Mouse (Mus musculus): ENCODE measurements around the gene Ttll4.

The Ttll4 gene

DNA sequence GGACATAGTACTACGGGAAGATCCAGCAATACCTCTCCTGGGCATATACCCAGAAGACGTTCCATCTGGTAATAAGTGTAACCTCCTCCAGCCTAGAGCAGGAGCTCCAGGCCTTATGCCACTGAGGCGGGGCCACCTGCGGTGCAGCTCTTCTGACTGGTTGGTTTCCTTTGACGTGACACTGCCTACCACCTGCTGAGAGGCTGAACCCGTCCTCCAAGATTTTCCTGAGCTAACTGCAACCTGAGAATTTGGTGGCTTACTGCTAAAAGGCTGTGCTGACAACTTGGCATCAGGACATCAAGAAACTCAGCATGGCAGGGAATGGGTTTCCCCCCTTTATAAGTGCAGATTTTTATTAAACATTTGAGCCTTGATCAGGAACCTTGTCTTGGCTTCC is 48.0 kb downstream of the Ttll4 start:
- DNase-seq (ENCODE audit: extremely low spot score, low read depth, low spot score): no peak

DNA sequence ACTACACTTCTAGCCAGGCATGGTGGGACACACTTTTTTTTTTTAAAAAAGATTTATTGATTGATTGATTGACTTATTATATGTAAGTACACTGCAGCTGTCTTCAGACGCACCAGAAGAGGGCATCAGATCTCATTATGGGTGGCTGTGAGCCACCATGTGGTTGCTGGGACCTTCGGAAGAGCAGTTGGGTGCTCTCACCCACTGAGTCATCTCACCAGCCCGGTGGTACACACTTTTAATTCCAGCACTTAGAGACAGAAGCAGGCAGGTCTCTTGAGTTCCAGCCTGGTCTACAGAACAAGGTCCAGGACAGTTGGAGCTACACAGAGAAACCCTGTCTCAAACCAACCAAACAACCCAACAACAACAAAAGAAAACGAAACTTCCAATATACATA is 50.5 kb downstream of the Ttll4 start:
- DNase-seq (ENCODE audit: extremely low spot score, low read depth, low spot score): no peak

DNA sequence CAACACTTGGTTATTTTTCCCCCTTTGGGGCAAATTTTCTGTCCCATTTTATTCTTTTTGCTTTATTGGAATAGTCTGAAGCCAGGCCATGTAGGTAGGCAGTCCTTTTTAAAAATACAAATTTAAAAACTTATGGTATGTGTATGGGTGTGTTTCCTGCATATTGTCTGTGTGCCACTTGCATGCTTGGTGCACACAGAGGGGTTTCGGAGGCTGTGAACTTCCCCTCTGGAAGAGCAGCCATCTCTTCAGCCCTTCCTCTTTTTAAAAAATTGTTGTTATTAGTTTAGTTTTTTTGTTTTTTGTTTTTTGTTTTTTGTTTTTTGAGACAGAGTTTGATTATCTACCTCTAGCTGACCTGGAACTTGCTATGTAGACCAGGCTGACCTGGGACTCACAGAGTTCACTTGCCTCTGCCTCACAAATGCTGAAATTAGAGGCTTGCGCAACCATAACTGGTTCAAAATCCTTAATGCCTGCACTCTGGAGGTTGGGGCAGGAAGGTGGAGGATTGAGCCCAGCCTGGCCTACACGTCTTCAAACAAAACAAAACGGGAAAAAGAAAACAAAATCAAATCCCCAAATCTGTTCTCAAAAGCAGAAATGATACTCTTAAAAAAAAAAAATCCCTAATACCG is 51.0 kb downstream of the Ttll4 start:
- DNase-seq (ENCODE audit: extremely low spot score, low read depth, low spot score): no peak

DNA sequence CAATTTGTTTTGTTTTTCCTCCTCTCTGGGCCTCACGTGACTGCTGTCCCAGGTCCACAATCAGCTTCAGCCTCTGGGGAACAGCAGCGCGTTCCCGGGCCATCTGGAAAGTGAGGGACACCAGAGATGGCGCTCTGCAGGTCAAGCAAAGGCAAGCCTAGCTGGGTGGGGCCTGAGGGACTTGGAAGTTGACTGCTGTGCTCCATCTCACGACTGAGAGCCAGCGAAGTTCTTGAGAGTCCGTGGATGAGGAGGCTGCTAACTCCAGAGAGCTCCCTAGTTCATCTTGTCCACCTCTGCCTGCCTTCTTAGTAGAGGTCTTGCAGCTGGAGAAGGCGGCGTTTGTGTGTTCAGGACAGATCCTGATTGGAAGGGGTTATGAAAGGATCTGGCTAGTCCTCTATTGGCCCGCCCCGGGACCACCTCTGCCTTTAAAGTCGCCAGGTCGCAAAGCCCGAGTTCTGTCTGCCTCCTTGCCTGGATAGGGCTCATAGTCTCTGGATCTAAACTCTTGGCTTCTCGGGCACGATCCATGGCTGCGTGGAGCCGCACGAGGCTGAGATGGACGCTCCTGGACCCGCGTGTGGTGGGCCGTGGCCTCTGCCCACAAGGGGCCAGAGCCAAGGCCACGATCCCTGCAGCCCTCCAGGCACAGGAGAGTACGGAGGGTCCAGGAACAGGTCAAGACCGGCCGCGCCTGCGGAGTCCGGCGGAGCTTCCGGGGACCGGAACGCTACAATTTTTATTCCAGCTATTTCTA is 51.7 kb downstream of the Ttll4 start, which contains the start of gene Cyp27a1:
Gene Cyp27a1, plus strand, starts transcription at position 476 of the 760 bp plus-strand sequence.
- DNase-seq (ENCODE audit: extremely low spot score, low read depth, low spot score): peak; percentile 57

DNA sequence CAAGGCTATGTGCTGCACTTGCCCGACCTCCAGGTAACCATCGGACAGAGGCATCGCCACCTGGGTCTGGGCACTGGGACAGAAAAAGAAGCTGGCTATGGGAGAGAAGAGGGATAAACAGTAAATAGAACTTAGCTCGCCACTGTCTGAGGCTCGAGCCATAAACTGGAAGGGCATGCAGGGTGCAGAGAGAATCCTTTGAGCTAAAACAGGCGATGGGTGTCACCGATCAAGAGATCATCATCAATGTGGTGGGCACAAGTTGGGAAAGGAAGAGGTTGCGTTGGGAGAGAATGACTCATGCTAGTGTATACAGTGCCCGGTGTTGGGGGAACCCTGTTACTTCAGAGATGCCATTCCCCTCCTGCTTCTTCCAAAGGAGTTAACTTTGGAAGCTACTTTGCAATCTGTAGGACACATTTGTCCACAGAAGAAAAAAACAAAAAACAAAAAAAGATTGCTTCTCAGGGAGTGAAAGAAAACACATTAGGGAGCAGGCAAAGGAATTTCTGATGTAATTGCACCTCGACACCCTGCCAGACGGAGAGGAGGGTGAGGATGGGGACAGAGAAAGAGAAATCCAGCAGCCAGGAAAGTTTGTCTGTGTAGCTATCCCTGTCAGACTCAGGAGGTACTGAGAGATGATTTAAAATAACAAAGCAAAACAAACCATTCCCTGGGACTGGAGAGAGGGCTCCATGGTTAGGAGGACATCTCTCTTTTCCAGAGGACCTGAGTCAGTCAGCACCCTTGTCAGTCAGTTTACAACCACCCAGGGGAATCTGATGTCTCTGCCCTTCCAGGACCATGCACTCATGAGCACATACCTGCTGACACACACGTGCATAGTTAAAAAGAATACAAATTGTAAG is 52.5 kb downstream of the Ttll4 start:
- no peak for DNase-seq (ENCODE audit: extremely low spot score, low read depth, low spot score)

DNA sequence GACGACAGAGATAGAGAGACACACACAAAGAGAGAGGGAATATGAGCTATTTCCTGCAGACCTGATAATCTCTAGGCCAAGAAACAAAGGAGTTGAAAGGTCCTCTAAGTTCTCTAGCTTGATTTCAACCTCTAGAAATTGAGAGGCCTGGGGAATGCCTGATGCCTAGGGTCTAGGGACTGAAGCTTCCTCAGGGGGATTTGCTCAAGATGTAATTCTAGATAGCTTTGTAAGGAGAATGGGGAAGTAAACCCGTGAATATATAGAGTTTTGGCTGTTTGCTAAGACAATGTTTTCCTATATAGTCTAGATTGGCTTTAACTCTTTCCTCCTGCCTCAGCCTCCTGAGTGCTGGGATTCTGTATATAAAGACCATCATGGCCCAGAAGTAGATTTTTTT is 53.4 kb downstream of the Ttll4 start:
- no peak for DNase-seq (ENCODE audit: extremely low spot score, low read depth, low spot score)

DNA sequence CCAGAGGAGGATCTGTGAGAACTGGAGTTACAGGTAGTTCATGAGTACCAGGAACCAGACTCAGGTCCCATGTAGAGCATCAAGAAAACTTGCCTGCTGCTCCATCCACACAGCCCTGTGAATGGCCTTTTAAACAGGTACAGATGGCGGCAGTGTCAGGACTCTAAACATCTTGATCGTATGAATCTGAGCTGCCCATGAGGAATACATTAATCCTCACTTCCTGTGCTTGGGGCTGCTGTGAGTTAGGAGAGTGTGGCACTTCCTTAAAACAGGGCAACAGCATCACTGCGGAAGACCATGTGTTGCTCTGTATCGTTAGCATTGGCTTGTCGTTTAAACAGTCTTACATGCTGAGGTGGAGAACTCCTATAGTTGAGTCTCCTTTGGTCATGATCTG is 53.9 kb downstream of the Ttll4 start:
- peak; percentile 63 for DNase-seq (ENCODE audit: extremely low spot score, low read depth, low spot score)

DNA sequence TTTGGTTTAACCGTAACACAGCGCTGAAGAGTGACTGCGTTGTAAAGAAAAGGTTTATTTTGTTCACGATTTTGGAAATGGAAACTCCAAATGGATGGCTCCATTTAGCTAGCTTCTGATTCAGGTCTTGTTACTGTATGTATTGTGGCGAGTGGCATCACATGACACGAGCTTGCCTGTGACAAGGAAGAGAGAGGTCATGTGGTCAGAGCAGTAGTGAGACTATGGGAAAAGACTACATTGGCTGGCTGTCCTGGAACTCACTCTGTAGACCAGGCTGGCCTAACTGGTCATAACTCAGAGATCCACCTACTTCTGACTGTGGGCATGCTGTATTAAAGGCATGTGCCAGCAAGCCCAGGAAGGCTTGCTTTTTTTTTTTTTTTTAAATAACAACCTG is 54.3 kb downstream of the Ttll4 start:
- DNase-seq (ENCODE audit: extremely low spot score, low read depth, low spot score): no peak

DNA sequence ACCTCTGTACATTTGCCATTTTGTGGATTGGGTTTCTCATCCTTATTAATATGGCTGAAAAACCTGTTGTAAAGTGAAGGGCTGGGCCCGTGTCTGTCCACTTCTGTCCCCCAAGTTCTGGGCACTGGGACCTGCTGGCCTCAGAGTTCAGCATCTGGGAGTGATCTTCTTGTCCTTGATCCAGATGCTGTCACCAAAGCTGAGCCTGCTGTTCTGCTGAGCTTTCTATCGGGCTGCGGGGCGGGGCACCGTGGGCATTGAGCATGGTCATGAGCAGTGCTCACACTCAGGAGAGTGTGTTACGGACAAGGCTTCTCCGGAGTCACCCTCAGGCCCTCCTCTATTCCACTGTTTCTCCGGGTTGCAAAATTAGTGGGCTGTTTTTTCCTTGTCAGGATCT is 56.6 kb downstream of the Ttll4 start:
- no peak for DNase-seq (ENCODE audit: extremely low spot score, low read depth, low spot score)

DNA sequence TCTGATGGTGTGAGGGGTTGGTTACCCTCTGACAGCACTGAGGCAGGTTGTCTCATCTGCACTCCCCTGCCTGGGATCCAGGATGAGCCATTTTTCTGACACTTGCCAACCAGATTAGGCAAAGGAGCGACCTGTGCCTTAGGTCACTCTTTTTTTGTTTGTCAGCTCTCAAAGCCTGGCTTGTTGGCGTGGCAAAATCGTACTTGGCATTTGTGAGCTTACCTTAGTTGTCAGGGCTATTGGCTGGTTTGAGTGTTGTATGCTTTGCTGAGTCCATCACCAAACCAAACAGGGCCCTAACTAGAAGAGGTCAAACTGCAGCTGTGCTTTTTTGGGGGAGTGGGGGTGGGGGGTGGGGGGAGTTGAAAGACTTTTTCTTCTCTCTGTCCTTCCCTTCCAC is 57.7 kb downstream of the Ttll4 start:
- no peak for DNase-seq (ENCODE audit: extremely low spot score, low read depth, low spot score)

DNA sequence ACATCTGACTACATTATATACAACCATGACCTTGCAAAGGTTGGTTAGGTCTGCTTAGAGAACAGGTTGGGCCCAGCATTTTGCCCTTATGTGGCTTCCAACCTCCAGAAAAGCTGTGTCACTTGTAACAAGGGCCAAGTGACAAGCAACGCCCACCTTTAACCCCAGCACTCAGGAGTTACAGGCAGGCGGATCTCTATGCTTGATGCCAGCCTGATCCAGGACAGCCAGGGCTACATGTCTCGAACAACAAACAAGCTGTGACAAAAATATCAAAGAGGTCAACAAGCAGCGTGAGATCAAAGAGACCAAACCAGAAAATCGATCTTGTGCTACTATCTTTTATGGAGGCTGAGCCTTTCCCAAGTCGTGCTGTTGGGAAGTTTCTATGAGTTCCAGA is 60.1 kb downstream of the Ttll4 start:
- DNase-seq (ENCODE audit: extremely low spot score, low read depth, low spot score): no peak

DNA sequence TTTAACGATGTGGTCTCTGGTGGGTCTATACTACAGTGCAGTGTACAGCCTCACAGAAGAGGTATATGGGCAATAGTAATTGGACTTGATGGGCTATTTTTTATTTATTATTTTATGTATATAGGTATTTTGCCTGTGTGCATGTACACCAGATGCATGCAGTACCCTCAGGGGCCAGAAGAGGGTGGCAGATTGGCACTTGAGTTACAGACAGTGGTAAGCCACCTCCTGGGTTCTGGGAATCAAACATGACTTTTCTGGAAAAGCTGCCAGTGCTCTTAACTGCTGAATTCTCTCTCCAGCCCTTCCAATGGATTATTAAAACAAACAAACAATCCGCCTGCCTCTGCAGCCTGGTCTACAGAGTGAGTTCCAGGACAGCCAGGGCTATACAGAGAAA is 62.2 kb downstream of the Ttll4 start:
- no peak for DNase-seq (ENCODE audit: extremely low spot score, low read depth, low spot score)

DNA sequence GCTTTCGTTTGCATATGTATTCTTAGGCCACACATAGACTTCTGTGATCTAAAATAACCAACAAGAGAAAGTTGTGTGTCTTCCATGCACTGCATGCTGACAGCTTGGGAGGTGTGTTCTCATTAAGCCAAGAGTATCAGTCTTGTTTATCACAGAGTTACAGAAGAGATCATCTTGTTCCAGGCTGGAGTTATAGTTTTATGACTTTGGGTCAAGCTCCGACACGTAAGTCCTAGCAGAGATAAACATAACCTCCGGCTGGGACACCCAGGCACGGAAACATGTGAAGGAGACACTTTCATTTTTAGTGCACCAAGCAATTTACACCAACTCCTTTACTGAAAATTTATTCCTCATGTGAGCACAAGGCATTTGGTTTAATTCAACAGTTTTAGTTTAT is 64.6 kb downstream of the Ttll4 start:
- DNase-seq (ENCODE audit: extremely low spot score, low read depth, low spot score): no peak

DNA sequence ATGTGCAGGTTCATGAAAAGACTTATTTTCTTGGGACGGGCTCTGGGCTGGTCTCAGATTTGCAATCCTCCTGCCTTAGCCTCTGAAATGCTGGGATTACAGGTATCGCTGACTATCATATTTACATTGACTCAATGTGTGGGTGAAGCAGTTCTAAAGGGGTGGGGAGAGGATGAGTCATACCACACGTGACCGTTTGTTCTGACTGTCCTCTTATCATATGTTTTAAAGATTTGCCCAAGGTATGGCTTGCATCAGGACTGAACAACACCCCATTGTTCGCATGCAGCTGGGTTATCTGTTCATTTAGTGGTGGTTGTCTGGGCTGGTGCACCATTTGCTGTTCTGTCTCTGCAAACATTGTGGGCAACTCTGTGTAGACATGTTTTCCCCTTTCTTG is 65.1 kb downstream of the Ttll4 start:
- no peak for DNase-seq (ENCODE audit: extremely low spot score, low read depth, low spot score)

DNA sequence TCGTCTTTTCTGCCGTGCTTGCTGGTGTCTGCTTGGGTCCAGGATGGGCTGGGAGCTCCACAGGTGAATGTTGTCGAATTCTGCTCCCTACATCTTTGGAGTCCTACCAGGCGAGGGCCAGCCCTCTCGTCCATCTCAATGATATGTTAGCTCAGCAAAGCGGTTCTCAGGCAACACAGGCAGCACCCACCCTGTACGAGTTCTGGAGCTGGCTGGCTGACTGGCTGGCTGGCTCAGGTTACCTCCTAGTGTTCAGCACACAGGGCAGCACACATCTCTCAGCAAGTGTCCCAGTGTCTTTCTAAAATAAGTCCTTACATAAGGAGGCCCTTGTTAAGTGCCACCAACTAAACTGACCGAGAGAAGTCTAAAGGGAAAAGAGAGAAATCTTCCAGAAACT is 66.9 kb downstream of the Ttll4 start:
- DNase-seq (ENCODE audit: extremely low spot score, low read depth, low spot score): no peak

DNA sequence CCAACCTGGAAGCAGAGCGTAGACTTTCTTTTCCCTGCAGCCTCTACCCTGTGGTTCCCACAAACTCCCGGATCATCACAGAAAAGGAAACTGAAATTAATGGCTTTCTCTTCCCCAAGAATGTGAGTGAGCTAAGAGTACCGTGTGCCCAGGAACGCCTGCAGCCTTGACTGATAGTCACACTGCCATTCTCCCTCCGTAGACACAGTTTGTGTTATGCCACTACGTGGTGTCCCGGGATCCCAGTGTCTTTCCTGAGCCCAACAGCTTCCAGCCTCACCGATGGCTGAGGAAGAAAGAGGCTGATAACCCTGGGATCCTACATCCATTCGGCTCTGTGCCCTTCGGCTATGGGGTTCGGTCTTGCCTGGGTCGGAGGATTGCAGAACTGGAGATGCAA is 75.4 kb downstream of the Ttll4 start:
- no peak for DNase-seq (ENCODE audit: extremely low spot score, low read depth, low spot score)

DNA sequence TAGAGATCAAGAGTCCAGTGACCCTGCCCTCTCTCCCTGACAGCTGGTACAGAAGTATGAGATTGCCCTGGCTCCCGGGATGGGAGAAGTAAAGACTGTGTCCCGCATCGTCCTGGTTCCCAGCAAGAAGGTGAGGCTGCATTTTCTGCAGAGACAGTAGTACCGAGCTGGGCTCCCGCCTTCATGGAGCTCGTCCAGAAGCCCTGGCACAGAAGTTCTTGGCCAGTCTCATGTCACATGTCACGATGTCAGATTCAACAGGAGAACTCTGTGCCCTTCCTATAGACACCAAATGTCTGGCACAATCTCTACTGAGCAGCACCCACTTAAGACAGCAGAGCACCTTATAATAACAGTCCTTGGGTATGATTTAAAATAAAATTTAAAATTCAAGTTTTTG is 76.0 kb downstream of the Ttll4 start:
- DNase-seq (ENCODE audit: extremely low spot score, low read depth, low spot score): no peak

DNA sequence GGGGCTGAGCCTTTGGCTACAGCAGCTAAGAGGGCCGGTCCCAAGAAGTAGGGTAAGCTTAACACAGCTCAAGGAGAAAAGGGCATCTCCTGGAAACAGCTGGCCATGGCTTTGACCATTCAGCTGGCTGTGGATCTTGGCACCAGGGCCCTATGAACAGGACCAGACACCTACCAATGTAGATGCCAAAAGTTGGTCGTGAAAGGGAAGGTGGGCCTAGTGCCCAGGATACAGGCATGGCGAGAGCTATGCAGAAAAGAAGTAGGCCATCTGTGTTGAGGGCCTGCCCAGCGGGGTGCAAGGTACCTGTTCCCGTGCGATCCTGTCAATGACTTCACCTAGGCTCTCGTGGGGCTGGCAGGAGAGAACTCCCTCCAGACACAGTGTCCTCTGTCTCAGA is 79.3 kb downstream of the Ttll4 start:
- DNase-seq (ENCODE audit: extremely low spot score, low read depth, low spot score): no peak

DNA sequence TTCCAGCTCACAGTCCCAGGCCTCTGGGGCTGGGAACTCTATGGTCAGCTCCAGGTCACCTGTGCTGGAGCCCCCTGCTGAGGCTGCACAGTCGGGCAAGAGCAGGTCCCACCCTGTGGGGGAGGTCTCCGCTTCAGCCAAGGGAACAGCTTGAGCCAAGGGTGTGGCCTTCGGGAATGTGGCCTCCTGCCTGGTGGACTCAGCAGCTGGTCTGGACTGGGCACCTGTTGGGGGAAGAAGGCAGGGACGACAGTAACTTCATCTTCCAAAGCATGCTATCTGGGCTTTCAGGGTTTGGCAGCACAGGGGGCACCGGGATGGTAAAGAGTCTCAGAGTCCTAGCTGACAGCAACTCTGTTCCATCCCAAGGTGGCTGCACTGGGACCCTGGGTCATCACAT is 85.8 kb downstream of the Ttll4 start:
- DNase-seq (ENCODE audit: extremely low spot score, low read depth, low spot score): no peak

DNA sequence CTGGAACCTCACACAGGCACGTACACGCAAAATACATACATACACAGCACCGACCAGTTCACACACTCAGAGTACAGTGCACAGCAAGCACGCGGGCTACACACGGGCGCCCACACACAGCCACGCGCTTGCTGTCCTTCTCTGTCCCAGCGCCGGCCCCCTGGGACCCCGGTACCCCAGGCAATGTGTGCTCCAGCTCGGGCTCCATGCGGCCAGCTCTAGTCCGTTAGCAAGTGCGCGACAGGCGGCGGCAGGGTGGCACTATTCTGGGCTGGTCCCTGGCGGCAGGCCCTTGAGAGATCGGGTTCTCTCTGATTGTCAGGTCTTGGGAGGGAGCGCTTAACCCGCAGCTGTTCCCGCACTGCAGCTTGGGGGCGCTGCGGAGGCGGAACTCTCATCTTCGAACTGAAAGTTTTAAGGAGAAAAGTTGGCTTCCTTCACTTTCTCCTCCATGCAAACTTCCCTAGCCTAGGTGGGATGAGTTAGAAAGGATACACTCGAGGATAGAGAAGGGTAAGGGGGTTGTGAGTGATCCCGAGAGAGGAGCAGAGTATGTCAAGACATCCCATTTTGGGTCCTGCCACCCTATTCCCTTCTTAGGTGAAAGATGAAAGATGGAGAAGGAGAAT is 87.2 kb downstream of the Ttll4 start, which contains the start of gene Prkag3:
Gene Prkag3, minus strand, starts transcription at position 579 of the 629 bp plus-strand sequence.
- no peak for DNase-seq (ENCODE audit: extremely low spot score, low read depth, low spot score)

DNA sequence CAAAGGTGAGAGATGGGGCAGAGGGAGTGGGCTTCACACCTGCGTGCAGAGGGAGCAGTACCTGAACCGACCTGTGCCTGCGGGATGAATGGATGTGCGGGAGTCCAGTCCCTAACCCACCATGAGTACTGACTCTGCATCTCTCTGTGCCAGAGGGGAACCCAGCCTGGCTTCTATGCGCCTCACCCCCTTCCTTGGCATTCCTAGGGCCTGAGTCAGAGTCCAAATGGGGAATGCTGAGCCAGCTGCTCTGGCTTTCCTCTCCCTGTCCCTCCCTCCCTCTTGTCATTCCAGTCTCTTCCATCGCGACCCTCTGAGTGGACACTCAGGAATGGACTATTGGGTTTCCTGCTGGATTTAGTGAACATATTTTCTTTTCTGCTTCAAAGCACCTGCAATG is 87.8 kb downstream of the Ttll4 start:
- DNase-seq (ENCODE audit: extremely low spot score, low read depth, low spot score): no peak

Data from hindlimb bud, embryonic 11.5 days (tissue).